Mouse (Mus musculus): ENCODE measurements around the gene Gm10188.

DNA sequence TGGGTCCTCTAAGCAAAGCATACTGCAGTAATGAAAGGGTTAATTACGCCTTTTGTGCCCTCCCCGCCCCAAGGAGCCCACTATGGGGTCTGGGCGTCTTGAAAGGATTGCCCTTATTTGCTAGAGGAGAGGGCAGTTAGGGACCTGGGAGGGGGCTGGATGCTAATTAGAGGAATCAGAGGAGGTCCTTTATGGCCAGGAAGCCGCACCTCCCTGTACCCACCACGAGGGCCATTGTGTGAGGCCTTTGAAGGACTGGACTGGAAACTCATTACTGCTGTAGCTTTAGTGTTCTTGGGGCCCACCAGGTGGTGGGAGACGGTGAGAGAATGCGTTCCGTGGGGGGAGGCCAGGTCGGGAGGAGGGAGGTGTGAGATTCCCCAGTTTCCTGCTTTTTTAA lies 31.9 kb downstream of the Gm10188 start:
- TF ChIP-seq CTCF (IDR thresholded peaks at IDR 0.05; ENCODE audit: extremely low read depth, insufficient read depth, insufficient read length, insufficient replicate concordance) (no peak), POLR2A (IDR thresholded peaks at IDR 0.05; ENCODE audit: low read depth, low read length) (no peak)

All from spleen, adult 2 months (tissue).